Mouse (Mus musculus): Measurements from ENCODE around the gene Anks1b.

The Anks1b gene

DNA sequence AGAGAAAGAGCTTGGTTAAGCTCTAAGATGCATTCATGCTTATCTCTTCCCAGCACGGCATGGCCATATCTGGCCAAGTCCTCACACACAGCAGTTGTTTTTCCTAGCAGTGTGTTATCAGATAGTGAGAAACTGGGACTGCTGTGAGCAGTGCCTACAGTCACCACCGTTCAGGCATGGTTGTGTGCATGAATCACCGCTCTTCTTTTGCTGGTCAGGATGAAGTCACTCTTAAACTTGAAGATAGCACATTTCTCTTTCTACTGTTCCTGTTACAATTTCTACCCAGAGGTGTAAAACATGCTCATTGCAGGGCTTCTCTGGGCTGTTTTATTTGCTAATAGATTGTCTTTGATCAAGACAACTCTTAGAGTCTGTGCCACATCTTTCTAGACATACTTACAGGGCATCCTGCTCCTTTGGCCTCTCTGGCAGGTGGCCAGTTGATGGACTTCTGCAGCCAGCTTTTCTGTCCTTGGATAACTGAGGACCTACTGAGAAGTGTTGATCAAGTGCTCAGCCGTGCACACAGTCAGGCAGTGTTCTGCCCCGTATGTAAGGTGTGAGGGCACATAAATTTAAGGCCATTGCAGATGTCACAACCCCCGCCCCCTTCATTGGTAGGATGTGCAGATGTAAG lies 296.8 kb downstream of the Anks1b start:
- DNase-seq (ENCODE audit: low read depth, low spot score), result no peak

DNA sequence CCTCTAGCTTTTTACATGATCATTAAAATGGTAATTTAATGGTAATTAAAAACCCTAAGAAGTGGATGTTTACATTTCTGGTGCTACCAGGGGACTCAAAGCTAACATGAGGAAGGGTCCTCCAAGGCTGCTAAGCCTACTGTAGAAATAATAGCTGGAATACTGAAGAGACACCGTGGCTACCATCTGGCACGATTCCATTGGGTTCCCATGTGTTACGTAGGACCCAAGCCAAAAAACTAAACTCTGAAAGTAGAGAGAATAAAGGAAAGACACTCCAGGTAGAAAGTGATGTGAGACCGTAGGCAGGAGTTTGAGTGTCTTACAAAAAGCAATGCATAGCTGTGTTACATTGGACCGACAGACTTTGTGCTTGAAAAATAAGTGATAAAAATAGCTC lies 317.1 kb downstream of the Anks1b start:
- no peak for DNase-seq (ENCODE audit: low read depth, low spot score)

DNA sequence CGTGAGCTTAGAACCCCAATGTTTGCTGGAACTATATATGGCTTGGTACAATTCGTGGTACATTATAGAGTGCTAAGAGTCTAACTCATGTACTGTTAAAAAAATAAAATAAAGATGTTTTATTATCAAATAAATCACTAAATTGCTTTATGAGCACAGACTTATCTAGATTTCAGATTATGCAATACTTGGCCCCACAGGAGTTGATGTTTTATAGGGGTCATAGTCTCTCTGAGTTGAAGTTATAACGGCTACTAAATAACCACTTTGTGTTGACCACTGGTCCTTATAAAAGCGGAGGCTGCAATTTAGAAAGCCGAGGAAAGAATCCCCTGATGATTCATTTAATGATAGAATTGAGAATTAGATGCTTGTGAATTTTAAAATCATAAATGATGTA lies 323.6 kb downstream of the Anks1b start:
- no peak for DNase-seq (ENCODE audit: low read depth, low spot score)

DNA sequence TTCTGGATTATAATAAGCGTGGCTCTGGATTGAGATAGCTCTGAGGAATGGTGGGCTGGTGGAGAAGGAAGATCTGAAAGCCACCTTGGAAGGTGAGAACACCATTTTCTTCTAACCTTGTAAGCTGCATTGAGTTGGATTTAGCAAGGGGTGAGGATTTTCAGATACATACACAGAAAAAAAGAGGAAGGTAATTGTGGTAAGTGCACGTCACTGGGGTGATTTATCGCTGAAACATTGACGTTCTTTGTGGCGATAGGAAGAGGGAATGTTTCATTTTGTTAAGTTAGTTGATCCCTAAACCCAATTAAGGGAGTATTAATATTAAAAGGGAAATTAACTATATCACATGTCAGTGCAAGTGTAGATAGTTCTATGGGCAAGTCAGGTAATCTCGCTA lies 336.7 kb downstream of the Anks1b start:
- DNase-seq (ENCODE audit: low read depth, low spot score), result no peak

DNA sequence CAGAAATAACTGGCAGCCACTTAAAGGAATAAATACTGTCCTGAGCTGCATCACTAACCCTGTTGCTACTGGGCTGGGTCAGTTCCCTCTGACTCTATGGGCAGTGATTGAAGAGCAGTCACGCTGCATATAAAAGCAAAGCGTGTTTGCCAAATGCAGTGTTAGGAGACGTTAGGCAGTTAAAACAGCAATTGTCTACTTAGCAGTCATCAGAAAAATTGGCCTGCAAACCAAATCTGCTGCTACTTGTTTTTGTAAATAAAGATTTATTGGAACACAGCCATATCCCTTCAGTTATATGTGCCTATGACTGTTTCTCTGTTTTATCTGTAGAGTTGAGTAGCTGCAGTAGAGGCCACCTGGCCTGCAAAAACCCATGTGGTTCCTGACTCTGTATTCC lies 347.2 kb downstream of the Anks1b start:
- no peak for DNase-seq (ENCODE audit: low read depth, low spot score)

DNA sequence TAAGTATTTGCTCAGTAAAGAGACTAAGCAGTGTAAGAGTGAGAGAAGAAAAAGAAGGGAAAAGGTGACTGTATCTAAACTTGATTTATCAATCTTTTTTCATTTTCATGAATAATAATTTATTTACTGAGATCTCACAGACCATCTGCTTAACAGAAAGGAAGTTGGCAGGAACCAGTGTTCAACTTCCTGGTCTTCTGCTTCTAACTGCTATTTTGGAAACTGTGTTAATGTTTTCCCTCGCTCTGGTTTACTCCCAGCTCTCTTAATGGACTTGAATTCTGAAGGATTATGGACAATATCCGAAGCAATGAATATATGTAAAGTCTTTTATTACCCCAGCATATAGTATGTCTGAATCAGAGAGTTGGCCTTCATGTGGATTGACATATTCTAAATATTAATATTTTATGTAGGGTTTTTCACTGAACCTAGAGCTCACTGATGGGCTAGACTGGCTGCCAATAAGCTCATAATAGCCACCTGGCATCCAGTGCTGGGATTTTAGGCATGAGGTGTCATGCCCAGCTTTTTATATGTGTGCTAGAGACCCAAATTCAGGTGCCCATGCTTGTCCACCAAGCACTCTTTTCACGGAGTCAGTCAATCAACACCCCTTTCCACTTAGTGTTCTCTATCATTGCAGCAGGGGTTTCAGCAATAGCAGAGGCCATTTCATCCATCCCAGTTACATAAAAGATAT lies 349.6 kb downstream of the Anks1b start:
- DNase-seq (ENCODE audit: low read depth, low spot score), result no peak

DNA sequence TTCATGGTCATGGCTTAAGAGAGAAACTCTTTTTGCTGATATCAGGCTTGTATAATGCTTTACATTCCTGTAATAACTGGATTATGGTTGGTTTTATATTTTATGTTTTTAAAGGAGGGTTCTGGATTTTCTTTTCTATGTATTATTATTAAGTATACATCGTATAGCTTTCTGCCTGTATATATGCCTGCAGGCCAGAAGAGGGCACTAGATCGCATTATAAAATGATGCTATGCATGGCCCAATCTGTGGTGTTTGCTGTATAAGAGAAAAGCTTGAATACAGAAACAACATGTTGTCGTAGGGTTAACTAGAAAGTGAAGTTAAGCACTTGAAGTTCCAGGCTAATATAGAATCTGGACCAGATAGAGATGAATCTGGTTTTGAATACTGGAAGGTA lies 362.0 kb downstream of the Anks1b start:
- peak; percentile 10 for DNase-seq (ENCODE audit: low read depth, low spot score)

DNA sequence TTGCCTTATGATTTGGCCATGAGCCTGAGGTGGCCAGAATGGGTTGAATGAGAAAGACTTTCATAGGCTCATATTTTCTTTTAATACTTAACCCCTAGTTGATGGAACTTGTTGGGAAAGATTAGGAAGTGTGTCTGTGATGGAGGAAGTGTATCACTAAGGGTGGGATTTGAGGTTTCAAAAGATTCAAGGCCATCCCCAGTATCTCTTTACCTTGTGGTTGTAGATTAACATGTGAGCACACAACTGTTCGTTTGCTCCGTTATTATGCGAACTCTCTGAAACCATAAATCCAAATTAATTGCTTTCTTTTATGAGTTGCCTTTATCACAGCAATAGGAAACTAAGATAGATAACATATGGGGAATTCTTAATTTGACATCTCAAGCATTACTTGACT lies 364.0 kb downstream of the Anks1b start:
- no peak for DNase-seq (ENCODE audit: low read depth, low spot score)

DNA sequence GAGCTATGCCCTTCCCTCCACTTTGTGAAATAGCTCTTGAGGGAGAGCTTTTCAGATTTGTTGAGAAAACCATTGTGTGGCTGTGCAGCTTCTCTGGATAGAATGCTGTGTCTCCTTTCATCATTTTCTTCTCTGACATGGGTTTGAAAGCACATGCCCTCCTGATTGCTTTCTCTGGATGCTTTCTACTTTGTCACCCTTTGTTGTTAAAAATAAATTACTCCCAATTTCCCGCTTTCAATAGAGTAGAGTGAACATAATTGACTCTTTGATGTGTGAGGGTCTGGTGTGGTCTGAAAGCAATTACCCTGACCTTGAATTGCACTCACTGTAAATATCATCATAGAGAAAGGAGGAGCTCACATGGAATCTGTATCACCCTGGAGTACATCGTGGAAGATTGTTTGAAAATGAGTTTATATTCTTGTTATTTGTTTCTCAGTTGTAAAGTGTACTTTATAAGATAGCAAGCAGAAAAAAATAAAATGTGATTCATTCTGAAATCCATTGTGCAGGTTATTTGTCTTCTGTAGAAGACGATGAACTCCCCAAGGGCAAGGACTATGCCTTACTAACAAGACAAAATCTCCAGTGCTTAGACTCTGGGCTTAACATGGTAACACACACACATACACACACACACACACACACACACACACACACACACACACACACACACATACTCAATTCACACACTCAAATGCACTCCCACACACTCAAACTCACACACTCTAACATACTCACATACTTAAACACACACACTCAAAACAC lies 385.8 kb downstream of the Anks1b start:
- DNase-seq (ENCODE audit: low read depth, low spot score), result no peak

DNA sequence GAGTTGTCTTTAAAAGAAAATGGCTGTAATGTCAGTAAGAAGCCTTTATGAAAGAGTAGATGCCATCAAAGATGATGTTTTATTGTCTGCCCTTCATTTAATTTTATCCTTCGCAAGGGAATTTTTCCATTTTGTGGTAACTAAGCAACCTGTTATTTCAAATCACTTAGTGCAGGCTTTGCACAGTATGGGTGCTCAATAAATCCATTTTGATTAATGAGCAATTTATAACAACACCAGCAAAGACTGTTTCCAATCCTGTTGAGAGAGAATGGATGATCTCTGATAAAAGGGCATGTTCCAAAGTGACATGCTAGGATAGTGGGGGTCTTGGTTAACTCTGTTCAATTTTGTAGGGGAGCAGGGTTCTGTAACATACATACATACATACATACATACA lies 398.0 kb downstream of the Anks1b start:
- no peak for DNase-seq (ENCODE audit: low read depth, low spot score)

DNA sequence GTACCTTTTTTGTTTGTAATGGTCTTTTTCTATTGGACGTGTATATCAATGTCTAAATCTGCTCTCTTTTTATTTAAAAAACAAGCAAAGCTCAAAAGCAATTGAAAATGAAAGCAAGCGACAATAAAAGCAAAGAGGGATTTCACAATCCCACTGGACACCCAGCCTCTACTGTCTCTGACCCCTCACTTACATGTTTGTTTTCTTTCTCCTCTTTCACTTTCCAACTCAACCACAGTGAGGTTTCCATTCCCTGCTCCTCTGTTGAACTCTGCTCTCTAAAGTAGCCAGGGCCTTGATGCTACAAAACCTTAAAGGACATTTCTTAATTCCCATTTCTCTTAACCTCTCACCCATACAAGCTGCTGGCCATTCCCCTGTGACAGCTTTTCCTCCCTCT lies 400.0 kb downstream of the Anks1b start:
- no peak for DNase-seq (ENCODE audit: low read depth, low spot score)

DNA sequence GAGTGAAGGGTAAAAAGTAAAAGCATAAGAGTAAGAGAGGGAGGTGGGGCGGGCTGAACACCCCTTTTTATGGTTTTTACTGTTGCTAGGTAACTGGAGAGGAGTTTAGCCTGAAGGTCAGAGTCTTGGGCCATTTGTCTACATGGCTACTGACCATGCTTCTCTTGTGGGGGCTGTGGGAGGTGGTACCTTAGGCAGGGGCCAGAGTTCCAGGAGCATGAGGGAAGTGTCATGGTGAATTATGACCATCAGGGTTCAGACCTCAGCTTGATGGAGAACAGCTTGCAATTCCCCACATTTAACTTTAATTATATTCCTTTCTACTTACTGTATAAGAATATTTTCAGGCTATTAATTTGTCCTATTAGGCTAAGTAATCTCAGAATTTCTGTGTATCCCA lies 413.3 kb downstream of the Anks1b start:
- no peak for DNase-seq (ENCODE audit: low read depth, low spot score)

DNA sequence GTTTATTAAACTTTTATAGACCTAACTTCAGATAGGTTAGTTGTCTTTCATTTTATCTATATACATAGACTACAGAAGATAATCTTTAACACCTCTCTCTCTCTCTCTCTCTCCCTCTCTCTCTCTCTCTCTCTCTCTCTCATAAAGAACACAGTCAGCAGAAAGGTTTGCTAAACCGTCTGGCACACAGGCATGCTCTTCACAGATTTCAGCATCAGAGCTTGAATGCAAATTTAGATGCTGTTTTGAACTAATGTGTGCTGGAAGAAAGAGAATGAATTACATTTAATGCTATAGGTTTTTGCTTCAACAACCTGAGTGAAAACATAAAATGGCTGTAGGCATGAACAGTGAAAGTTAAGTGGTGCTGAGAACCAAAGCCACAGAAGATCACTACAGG lies 429.9 kb downstream of the Anks1b start:
- DNase-seq (ENCODE audit: low read depth, low spot score), result no peak

DNA sequence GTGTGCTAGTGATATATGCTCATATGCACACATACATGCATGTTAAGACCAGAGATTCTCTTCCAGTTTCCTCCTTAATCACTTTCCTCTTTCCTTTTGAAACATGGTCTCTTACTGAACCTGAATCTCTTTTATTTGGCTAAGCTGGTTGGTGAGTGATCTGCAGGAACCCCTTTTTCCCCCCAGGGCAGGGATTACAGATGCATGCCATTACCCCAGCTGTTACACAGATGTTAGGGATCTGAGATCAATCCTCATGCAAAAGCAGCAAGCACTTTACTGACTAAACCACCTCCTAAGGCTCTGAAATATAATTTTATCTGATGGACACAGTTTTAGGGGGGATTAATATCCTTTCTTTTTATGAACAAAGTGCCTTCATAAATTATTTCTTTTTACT lies 432.8 kb downstream of the Anks1b start:
- DNase-seq (ENCODE audit: low read depth, low spot score), result no peak

DNA sequence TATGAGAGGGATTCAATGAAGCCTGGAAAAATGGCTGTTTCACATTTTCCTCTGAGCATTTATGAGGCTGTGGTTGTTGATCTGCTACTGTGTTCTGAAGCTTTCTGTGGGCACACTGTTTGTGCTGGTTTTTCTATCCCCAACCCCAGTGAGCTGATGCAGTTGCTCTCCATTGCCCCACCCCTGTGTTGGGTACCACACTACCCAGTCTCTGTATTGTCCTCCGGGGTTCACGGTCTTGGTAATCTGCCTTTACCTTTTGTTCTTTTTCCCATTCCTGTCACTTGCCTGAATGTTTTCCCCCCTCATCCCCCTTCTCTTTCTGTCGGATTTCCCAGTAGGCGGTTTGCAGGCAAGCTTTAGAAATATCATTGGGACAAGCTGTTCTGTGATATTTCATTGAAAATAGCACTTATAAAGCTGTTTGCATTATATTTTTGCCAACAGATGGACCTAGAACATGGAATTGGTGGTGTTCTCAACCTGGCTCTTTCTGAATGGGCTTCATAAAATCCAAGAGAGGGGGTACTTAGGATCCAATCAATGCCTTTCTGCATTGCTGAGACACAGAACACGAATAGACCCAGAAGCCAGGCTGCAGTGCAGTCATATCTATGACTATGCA lies 434.7 kb downstream of the Anks1b start:
- DNase-seq (ENCODE audit: low read depth, low spot score), result no peak

DNA sequence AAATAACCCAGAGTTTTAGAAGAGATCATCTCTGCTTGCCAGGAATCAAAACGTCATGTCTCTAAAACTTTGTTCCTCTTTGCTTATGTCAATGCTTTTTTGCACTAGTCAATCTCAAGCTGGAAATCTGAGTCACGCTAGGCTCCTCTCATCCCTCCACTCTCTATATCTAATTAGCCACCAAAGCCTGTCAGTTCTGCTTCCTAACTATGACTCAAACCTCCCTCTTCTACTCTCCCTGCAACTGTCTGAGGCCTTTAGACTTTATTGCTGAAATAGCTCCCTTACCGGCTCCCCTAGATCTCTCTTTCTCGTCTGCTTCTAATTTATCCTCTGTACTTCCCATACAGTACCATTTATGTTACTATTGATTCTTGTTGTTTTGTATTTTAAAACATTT lies 456.5 kb downstream of the Anks1b start:
- DNase-seq (ENCODE audit: low read depth, low spot score), result no peak

DNA sequence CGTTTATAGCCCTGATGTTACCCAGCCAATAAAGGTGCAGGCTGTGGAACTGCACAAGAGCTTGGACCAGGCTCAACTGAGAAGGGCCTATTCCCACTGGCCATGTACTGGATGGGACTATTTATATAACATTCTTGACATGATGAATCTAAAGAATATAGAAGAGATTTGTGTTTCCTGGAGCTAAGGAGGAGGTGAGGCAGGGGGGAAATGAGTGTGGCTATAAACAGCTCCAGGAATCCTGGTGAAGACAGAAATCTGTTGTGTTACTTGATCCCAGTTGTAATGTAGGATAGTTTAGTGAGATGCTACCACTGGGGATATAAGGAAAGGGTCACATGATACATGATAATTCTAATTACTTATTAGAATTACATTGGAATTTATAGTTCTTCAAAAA lies 472.1 kb downstream of the Anks1b start:
- DNase-seq (ENCODE audit: low read depth, low spot score), result no peak

DNA sequence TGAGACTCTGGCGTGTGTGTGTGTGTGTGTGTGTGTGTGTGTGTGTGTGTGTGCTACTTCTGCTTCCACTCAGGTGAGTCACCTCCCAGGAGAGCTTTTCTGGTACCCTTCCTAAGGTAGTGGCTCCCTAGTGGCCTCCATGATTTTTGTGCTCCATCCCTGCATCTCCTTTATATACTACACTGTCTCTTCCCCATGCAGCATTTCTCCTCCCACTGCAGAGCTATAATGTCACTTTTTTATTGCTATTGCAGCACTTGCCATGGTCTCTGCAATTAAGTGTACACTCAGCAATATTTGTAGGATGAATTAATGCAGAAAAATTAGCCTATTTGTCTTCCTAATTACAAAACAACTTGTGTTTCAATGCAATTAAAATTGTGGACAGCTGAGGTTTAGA lies 482.9 kb downstream of the Anks1b start:
- DNase-seq (ENCODE audit: low read depth, low spot score), result no peak

DNA sequence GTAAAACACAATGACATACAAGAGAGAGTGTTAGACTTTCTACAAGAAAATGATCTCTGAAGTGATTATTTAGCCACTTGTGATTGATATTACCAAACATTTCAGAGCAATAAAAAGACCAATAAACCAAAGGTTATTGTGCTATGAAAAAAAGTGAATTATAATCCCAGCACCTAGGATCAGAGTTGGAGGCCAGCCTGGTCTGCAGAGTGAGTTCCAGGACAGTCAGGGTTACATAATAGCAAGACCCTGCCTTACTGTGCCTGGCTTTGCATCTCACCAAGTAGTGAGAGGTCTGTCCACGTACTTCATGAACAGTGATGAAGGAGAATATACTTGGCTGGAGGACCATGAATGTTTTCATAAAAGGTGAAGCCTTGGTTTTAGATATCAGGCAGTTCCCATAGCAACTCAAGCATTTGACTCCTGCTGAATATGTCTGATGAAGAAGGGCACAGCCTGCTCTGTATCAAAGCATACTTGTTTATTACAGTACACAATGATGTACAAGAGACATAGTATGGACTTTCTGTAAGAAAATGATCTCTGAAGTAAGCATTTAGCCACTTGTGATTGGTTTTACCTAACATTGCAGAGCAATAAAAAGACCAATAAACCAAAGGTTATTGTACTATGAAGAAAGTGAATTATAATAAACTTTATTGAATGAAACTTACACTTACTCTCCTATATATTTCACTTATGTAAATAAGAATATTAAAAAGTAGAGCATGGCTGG lies 484.0 kb downstream of the Anks1b start:
- no peak for DNase-seq (ENCODE audit: low read depth, low spot score)

DNA sequence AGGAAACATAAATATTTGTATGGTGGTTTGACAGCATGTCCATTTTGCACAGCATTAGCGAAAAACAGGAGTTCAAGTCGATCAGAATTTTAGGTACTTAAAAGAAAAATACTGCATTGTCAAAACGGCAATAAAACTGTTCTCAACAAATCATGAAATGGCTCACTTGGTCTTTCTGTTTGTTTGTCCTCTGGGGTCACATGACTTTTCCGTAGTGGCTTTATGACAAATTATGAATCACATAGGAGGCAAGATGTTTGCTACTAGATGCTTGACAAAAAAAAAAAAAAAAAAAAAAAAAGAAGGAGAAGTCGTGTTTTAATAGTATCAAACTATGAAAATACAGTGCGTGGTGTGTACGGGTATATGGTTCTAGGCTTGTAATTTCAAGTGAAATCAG lies 495.7 kb downstream of the Anks1b start:
- DNase-seq (ENCODE audit: low read depth, low spot score), result no peak

DNA sequence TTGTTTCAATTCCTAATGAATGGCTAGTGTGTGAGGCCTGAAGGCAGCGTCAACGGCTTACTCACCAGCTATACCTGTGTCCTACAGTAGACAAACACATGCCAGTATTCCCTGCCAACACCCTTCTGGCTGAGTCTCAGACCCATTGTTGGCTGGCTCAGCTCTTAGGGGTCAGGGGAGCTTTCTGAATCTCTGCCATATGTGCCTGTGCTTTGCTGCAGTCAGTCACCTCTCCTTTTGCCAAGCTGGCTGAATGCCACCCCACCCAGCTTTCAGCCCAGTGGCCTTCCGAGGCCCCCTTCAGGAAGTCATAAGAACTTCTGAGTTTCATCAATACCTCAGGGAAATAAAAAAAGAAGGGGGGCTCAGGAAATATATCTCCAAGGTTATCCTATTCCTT lies 497.4 kb downstream of the Anks1b start:
- no peak for DNase-seq (ENCODE audit: low read depth, low spot score)

DNA sequence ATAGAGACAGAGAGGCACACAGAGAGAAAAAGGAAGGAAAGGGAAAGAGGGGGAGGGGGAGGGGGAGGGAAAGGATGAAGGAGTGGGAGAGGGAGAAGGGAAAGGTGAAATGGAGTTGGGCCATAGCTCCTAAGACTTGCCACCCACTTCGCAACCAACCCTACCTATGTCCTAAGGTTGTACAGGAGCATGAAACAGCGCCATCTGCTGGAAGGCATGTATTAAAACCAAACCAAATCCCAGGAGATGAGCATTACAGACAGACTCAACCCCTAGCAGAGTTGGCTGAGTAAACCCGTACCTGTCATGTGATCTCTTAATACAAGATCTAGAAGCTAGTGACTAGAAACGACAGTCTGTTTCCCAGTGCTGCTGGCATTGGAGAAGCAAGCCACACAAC lies 500.2 kb downstream of the Anks1b start:
- DNase-seq (ENCODE audit: low read depth, low spot score), result peak; percentile 81
